Mouse (Mus musculus): ENCODE data around the gene Galk1.
A peak's percentile ranks its signal among the peaks of the same experiment; 100 is the strongest.

Gene Galk1

DNA sequence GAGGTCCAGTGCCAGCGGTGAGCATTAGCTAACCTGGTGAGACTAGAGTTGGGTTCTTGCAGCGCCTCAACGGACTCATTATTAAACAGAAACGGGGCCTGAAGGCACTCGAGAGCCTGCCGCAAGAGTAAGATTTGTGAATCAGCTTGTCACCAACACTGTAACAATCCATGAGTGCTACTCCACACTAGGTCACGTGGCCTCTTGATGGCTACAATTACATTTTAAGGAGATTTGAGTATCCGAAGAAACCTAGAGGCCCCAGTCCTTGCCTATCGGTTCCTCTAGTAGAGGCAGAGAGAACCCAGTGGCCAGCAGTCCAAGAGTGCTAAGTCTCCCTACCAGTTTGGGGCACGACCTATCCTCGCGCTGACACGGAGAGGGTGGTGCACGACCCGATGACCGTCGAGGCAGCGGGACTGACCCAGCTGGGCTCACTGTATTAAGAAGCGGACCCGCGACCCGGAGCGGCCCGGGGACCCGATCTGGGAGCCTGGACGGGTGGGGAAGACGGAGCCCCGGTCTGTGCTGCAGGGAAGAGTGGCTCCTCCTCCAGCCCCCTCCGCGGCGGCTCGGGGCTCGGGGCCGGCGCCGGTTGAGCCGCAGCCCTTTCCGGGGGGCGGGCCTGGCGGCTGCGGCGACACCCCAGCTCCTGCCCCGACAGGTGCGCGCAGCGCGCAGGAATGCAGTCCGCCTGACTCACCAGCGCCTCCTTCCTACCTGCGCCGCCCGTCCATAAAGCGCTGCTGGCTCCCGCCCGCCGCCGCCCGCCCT, 38.0 kb downstream of the Galk1 start, which contains the start of gene Itgb4:
TSS of gene Itgb4 (plus strand) at position 401 of the 774 bp plus-strand sequence.
- DNase-seq = peak; percentile 61 to 82

DNA sequence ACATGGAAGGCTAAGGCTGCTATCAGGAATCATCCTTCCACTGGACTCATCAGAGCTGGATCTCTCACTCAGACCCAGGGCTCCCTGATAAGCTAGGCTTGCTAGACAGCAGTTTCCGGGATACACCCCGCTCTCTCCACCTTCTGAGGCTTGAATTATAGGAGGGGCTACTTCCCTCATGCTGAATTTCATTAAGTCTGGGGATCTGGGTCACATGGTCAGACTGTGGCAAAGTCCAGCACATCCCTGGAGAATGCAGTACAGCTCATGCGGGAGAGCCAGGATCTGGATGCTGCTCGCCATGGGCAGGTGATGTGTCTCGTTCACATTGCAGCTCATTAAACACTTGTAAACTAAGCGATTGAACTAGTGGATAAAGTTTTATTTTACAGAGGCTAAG, 41.5 kb downstream of the Galk1 start:
- DNase-seq = peak; percentile 46 to 54

DNA sequence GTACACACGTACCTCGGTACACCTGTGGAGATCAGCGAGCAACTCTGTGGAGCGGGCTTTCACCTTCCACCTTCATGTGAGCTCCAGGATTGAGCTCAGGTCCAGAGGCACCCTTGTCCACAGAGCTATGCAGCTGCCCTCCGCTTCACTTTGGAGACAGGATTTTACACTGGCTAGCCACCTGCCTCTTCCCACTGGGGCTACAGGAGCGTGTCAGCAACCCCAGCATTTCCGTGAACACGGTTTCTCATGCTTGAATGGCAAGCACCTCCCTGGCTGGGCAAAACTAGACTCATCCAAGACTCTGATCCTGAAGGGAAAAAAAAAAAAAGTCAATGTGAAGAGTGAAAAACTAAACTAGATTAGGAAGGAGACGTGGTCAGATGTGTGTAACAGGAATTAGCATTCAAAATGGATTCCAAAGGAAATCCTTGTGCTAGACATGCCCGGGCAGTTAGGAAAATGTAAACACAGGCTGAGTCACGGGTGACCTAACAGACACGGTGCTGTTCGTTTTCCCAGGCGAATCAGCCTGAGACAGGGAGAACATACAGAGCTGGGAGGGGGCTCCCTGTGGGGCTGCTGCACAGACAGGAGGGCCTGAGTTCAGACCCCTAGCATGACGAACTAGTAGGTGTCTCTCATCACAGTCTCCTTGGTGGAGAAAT, 42.4 kb downstream of the Galk1 start:
- DNase-seq = peak; percentile 44 to 46

DNA sequence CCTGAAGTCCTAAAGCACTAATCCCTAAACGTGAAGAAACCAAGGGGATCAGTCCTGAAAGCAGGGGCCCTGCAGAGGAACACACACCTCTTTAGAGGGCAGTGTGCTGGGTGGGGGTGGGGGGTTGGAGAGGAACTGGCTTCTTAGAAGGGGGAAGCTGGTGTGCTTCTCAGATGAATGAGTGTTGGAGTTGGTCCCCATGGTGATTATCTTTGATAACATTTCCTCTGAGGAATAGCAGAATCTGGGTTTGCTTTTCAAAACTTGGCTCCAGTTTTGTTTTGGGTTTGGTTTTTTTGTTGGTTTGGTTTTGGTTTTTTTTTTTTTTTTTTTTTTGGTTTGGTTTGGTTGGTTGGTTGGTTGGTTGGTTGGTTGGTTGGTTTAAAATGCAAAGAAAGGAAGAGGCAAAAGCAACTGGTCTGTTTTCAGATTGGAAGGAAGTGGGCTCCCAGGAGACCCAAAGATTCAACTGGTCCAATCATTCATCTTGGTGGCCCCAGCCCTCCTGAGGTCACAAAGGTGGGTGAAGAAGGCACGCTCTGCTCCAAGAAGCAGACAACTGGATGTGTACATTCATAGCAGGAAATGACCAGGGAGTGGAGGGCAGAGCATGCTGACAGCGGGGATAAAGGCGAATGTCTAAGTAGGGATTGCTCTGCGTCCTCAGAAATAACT, 43.7 kb downstream of the Galk1 start:
- no peak for DNase-seq

DNA sequence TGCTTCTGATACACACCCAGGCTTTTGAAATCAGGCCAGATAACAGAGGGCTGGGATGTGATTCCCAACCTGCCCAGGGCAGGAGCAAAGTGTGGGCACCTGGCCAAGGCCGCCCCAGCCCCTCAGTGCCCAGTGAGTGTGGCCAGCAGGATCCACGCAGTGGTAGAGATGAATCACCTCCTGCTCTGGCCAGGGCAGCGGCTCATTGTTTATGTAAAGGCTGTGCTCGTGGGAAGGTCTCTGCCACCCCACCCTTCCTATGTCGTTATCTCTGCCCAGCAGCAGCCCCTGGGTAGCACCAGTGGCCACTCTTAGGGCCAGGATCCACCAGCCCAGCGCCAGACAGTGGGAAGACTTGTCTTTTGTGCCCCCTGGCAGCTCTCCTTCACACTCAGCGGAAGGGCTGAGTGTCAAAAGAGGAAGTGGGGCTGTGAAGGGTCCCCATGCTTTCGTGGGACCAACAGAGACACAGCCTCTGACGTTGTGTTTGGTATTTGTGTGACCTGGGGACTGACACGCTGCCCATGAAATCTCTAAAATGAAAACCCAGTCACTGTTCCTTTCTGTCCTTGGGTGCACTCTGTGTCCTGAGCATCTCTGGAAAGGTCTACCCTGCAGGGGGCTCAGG, 47.4 kb downstream of the Galk1 start:
- DNase-seq = peak; percentile 41 to 44

DNA sequence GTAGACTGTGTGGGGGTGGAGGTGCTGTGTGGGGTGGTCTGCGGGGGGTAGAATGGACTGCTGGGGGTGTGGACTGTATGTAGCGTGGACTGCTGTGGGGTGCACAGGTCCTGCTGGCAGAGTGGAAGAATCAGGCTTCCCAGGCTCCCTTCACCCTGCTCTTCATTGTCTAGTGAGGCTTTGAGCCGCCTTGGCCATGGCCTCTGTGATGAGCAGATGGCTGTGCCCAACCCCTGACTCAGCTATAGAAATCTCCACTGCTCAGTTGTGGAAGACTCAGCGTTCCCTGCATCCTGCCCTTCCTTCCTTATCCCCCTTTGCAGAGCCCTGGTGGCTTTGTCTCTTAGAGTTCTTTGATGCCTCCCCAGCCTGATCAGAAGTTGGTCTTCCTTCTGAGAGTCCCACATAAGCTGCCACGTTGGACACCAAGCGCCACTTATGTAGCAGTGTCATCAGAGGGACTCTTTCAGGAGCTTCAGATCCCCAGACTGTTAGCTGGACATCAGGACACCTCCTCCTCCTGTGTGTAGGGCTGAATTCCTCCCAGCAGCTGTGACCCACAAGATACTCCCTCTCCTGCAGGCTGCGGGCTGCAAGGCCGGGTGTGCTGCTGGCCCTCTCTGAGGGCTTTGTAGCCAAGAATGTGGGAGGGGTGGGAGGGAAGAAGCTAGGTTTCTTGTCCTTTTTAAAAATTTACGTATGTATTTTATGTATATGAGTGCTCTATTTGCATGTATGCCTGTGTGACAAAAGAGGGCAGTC, 49.7 kb downstream of the Galk1 start:
- DNase-seq = no peak

DNA sequence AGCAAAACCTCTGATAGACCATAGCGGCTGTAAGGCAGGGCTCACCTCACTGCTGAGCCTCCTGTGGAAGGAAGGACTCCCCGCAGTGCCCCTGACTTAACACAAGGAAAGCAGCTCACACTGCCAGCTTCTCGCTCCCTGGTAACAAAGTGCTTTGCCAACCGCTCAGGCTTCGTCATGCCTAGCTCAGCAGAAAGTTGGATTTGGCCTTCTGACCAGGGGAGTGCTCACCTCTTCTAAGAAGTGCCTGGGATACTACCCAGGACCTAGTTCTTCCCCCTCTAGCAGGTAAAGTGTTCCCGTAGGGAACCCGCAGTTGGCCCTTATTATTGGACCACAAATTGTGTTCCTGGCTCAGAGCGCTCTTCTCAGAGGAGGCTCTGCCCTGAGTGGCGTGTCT, 53.5 kb downstream of the Galk1 start:
- peak; percentile 42 to 43 for DNase-seq
